Comparison of ENCODE assay signal across 27 mouse cellular contexts in genomic region chr4:140917451-140917850, GRCm38 (mm10). TPM values are rescaled to one million over a fixed set of nuclear protein-coding genes. Genes with fewer than 3 reads are reported as not detected.
A peak's percentile ranks its signal among the peaks of the same experiment; 100 is the strongest.
DNase-seq lines count a peak whose midpoint lies in the region; ATAC-seq and TF ChIP-seq lines count a peak whose summit lies in the region.
"Had no signal": no experiment of that assay in that cellular context is flagged by ENCODE, and none has a peak within 500 bp of the region (broad histone marks: within the 10 kb centered on the region; RNA-seq: fewer than 3 reads in every experiment).

No protein-coding gene starts in this region.

- peak; percentile 2 for DNase-seq in gastrocnemius, postnatal 10 days
- no peak for DNase-seq in gastrocnemius, postnatal 14 days
- DNase-seq in layer of hippocampus, adult 9-11 months, result peak; percentile 2
- DNase-seq in layer of hippocampus, adult 11-12 months (ENCODE audit: low spot score), result no peak
- DNase-seq in testis, postnatal 10 days (ENCODE audit: low spot score), result peak; percentile 37
- no peak for DNase-seq in testis, postnatal 14 days (ENCODE audit: low spot score)
- DNase-seq in stomach, postnatal 0 days (ENCODE audit: low spot score), result no peak
- DNase-seq: adrenal gland, postnatal 25 days; cerebellum, adult 11-12 months; cerebellum, adult 9-11 months; embryo, embryonic 11 days; gastrocnemius, adult 2 months; heart, postnatal 4 days; kidney, adult 11 months; kidney, postnatal 36 days; retina, postnatal 1 day; right cerebral cortex, postnatal 14 days; spleen, adult 18-20 months; thymus, postnatal 25 days had no signal

- intact Hi-C loops in gastrocnemius, postnatal 14 days (cut with DNase I; ENCODE audit: low total_unique reads), result no loop called here

- ATAC-seq in stomach, postnatal 0 days (ENCODE audit: low FRiP score, low TSS enrichment), result 0 out of 2 replicates have a peak, but pooled peaks have one; percentile 15
- ATAC-seq: forebrain, embryonic 16.5 days; midbrain, embryonic 13.5 days; Patski had no signal

- H3K9ac ChIP-seq in stomach, postnatal 0 days (ENCODE audit: low read length), result no peak overlapping the region
- H3K9ac ChIP-seq: embryonic facial prominence, embryonic 12.5 days; hindbrain, embryonic 13.5 days; midbrain, embryonic 13.5 days; neural tube, embryonic 13.5 days had no signal

- no peak overlapping the region for H3K4me3 ChIP-seq in stomach, postnatal 0 days (ENCODE audit: low read depth, low read length)
- H3K4me3 ChIP-seq: embryonic facial prominence, embryonic 12.5 days; gastrocnemius, adult 2 months; hindbrain, embryonic 13.5 days; megakaryocyte, embryonic 14.5 days; midbrain, embryonic 13.5 days; neural tube, embryonic 13.5 days had no signal

- 85% methylated on average over 9 of the region's 9 CpGs for WGBS in stomach, postnatal 0 days

- no peaks in the 10 kb centered on the region for H3K36me3 ChIP-seq in stomach, postnatal 0 days (ENCODE audit: control insufficient read depth, insufficient read depth, low read length)
- H3K36me3 ChIP-seq: embryonic facial prominence, embryonic 12.5 days; hindbrain, embryonic 13.5 days; midbrain, embryonic 13.5 days; neural tube, embryonic 13.5 days had no signal

- H3K4me2 ChIP-seq in stomach, postnatal 0 days (replicated peaks; ENCODE audit: low read depth), result no peak overlapping the region
- H3K4me2 ChIP-seq: embryonic facial prominence, embryonic 12.5 days; heart, embryonic 11.5 days; hindbrain, embryonic 13.5 days; midbrain, embryonic 13.5 days; neural tube, embryonic 13.5 days had no signal

- H3K27ac ChIP-seq in stomach, postnatal 0 days (replicated peaks), result no peak overlapping the region
- H3K27ac ChIP-seq: embryonic facial prominence, embryonic 12.5 days; gastrocnemius, adult 2 months; hindbrain, embryonic 13.5 days; midbrain, embryonic 13.5 days; neural tube, embryonic 13.5 days had no signal

- no peaks in the 10 kb centered on the region for H3K27me3 ChIP-seq in stomach, postnatal 0 days (ENCODE audit: control insufficient read depth, insufficient read depth, low read length)
- H3K27me3 ChIP-seq: embryonic facial prominence, embryonic 12.5 days; hindbrain, embryonic 13.5 days; Patski had no signal

- H3K9me3 ChIP-seq in stomach, postnatal 0 days (ENCODE audit: control insufficient read depth, low read length), result no peaks in the 10 kb centered on the region
- H3K9me3 ChIP-seq: embryonic facial prominence, embryonic 12.5 days; hindbrain, embryonic 13.5 days; megakaryocyte, embryonic 14.5 days; midbrain, embryonic 13.5 days; neural tube, embryonic 13.5 days had no signal

- no peak for TF ChIP-seq CTCF in stomach, postnatal 0 days (IDR thresholded peaks at IDR 0.05; ENCODE audit: low read depth)

- H3K4me1 ChIP-seq in stomach, postnatal 0 days (replicated peaks; ENCODE audit: control insufficient read depth, insufficient read depth), result no peaks in the 10 kb centered on the region

- TF ChIP-seq EP300 in stomach, postnatal 0 days (optimal IDR thresholded peaks at IDR 0.05), result no peak

RNA-seq across cellular contexts. Expression of gene Padi2, which starts 11.3 kb away (rescaled TPM):
- total RNA-seq in gastrocnemius, postnatal 10 days (2021), result 100 to 1,000 TPM in 1 of 2 experiments, 10 to 100 TPM in 1; 96.8 to 105 TPM
- 100 to 1,000 TPM; 101 to 150 TPM for total RNA-seq in gastrocnemius, postnatal 14 days (2021)
- polyA plus RNA-seq in stomach, postnatal 0 days (2015; fragmentation: Nextera tagmentation; extraction: Ambion mirVana), result 0.64 and 0.69 TPM in 2 replicates

RNA-seq across cellular contexts. Expression of gene Sdhb, which starts 43.6 kb away (rescaled TPM):
- total RNA-seq in gastrocnemius, postnatal 10 days (2021), result 100 to 1,000 TPM; 406 to 464 TPM
- total RNA-seq in gastrocnemius, postnatal 14 days (2021), result 100 to 1,000 TPM; 480 to 609 TPM
- polyA plus RNA-seq in stomach, postnatal 0 days (2015; fragmentation: Nextera tagmentation; extraction: Ambion mirVana), result 374 and 382 TPM in 2 replicates

Comparison
In these comparisons a context has a peak if more than half of its experiments do, and no peak if none do; other contexts are left out.
1. DNase-seq: peak in gastrocnemius, postnatal 10 days (single experiment), layer of hippocampus, adult 9-11 months (single experiment) and testis, postnatal 10 days (single experiment); none in gastrocnemius, postnatal 14 days (single experiment), layer of hippocampus, adult 11-12 months (single experiment), testis, postnatal 14 days (single experiment) and stomach, postnatal 0 days (single experiment).